Mouse (Mus musculus) CD4-positive, CD25-positive, alpha-beta regulatory T cell, adult 2 months (primary cell): ENCODE data around the gene Ccp110.

Source experiments
- DNase-seq: peaks from one replicate; pipeline ENCODE4 v3.0.0-alpha.2; 2012; ENCODE audit warnings: low read depth, low spot score

The Ccp110 gene

GRCm38 (mm10) chr7:118766834-118767224 is 54.5 kb downstream of the Ccp110 start:
- no peak for DNase-seq

GRCm38 (mm10) chr7:118769208-118769607 is 56.9 kb downstream of the Ccp110 start:
- no peak for DNase-seq

- DNase-seq: no peak
Measured at GRCm38 (mm10) chr7:118769655-118770054, 57.3 kb downstream of the Ccp110 start.

GRCm38 (mm10) chr7:118773027-118773426 is 60.7 kb downstream of the Ccp110 start:
- no peak for DNase-seq

- no peak for DNase-seq
Measured at GRCm38 (mm10) chr7:118775991-118776390, 63.6 kb downstream of the Ccp110 start.

- DNase-seq: no peak
Measured at GRCm38 (mm10) chr7:118776491-118776890, 64.1 kb downstream of the Ccp110 start.

- no peak for DNase-seq
Measured at GRCm38 (mm10) chr7:118777598-118778394, 65.4 kb downstream of the Ccp110 start.

- no peak for DNase-seq
Measured at GRCm38 (mm10) chr7:118778561-118778960, 66.2 kb downstream of the Ccp110 start.

- no peak for DNase-seq
Measured at GRCm38 (mm10) chr7:118783305-118784001, 71.1 kb downstream of the Ccp110 start.

- no peak for DNase-seq
Measured at GRCm38 (mm10) chr7:118786091-118786490, 73.7 kb downstream of the Ccp110 start.
